Mouse (Mus musculus): ENCODE data around the gene Treml1. TPM values are rescaled to one million over a fixed set of nuclear protein-coding genes. Genes with fewer than 3 reads are reported as not detected.

The Treml1 gene
- polyA plus RNA-seq (2012; fragmentation: generic; extraction: Trizol) = not detected

DNA sequence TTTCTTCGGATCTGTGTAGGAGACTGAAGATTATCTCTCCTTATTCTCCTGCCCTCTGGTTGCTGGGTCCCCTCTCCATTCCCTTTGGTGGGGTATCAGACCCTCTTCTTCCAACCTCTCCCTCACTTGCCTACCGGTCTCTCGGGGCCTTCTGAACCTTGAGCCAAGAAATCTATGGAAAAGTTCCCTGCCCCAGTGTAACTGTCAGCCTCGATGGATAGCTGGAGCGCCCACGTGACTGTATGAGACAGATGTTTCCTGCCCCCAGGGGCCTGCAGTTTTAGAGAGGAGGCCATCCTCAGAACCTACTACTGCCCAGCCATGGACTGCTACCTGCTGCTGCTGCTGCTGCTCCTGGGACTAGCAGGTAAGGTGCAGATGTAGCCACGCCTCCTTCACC lies at the start of gene Treml1:
Gene Treml1, plus strand, starts transcription at position 301 of the 400 bp plus-strand sequence.

GRCm38 (mm10) chr17:48315905-48316579 lies 43.7 kb upstream of the Treml1 start, which contains the start of gene B430306N03Rik:
Gene B430306N03Rik (plus strand): TSS chr17:48316141.

DNA sequence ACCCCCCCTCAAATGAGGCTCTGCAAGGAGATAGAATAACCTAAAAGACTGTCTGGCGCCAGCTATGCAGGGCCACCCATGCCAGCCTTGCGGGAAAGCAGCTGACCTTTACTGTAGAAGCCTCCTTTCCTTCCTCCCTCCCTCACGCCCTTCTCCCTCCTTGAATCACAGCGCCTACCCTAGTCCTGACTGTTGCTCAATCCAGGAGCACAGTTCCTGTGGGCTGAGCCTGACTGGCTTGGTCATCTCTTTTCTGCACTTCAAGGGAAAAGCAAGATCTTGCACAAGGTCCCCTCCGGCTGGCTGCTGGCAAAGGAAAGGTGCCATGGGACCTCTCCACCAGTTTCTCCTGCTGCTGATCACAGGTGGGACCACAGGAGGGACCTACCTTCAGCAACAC lies 13.5 kb upstream of the Treml1 start, which contains the start of gene Trem2:
Gene Trem2, plus strand, starts transcription at position 171 of the 400 bp plus-strand sequence.

GRCm38 (mm10) chr17:48409380-48410298 lies 49.9 kb downstream of the Treml1 start, which contains the start of the genes Nfya and Oard1:
Gene Nfya (minus strand): TSS chr17:48409906.
Gene Oard1 (plus strand): TSS chr17:48410014.

Other genes with a start within 250 kb of the Treml1 start
- not detected for gene 9830107B12Rik, start 213.6 kb upstream of the Treml1 start, polyA plus RNA-seq (2012; fragmentation: generic; extraction: Trizol)
- not detected for gene A530064D06Rik, start 192.6 kb upstream of the Treml1 start, polyA plus RNA-seq (2012; fragmentation: generic; extraction: Trizol)
- not detected for gene Trem1, start 127.1 kb upstream of the Treml1 start, polyA plus RNA-seq (2012; fragmentation: generic; extraction: Trizol)
- gene Trem3, start 112.1 kb upstream of the Treml1 start, polyA plus RNA-seq (2012; fragmentation: generic; extraction: Trizol) = not detected
- not detected for gene Treml4, start 95.6 kb upstream of the Treml1 start, polyA plus RNA-seq (2012; fragmentation: generic; extraction: Trizol)
- gene Treml2, start 60.4 kb upstream of the Treml1 start, polyA plus RNA-seq (2012; fragmentation: generic; extraction: Trizol) = not detected
- gene B430306N03Rik, start 43.8 kb upstream of the Treml1 start, polyA plus RNA-seq (2012; fragmentation: generic; extraction: Trizol) = not detected
- gene Trem2, start 13.5 kb upstream of the Treml1 start, polyA plus RNA-seq (2012; fragmentation: generic; extraction: Trizol) = under 1 TPM; 0.06 to 0.30 TPM
- 10 to 100 TPM in 1 of 2 experiments, 1 to 10 TPM in 1; 3.0 to 19.5 TPM for gene Nfya, start 50.0 kb downstream of the Treml1 start, polyA plus RNA-seq (2012; fragmentation: generic; extraction: Trizol)
- 10 to 100 TPM in 1 of 2 experiments, 1 to 10 TPM in 1; 2.8 to 13.3 TPM for gene Oard1, start 50.1 kb downstream of the Treml1 start, polyA plus RNA-seq (2012; fragmentation: generic; extraction: Trizol)
- gene Apobec2, start 73.0 kb downstream of the Treml1 start, polyA plus RNA-seq (2012; fragmentation: generic; extraction: Trizol) = under 1 TPM in 1 of 2 experiments, not detected in 1; 0.04 TPM
- not detected for gene Tspo2, start 91.6 kb downstream of the Treml1 start, polyA plus RNA-seq (2012; fragmentation: generic; extraction: Trizol)
- gene Unc5cl, start 95.0 kb downstream of the Treml1 start, polyA plus RNA-seq (2012; fragmentation: generic; extraction: Trizol) = not detected

Measured in C3H10T1/2 (cell line).